22 mouse cellular contexts compared by ENCODE assay signal in the genomic region with DNA sequence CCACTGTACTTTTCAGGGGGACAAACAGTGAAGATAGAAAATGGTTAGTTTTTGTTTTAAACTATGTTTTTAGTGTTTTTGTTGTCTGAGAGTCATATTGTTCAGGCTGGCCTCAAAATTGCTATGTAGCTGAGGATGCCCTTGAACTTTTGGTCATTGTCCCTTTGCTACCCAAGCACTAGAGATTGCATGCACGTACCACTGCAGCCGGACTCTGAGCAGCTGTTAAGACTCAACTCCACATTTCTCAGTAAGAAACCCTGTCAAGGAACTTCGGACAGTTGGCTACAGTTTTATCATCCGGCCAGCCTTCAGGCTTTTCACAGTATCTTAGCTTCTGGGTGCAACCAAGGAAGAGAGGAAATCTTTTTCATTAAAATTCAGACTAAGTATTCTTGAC.
A peak's percentile ranks its signal among the peaks of the same experiment; 100 is the strongest.
DNase-seq lines count a peak whose midpoint lies in the region; ATAC-seq and TF ChIP-seq lines count a peak whose summit lies in the region.
"Had no signal": no experiment of that assay in that cellular context is flagged by ENCODE, and none has a peak within 500 bp of the region (broad histone marks: within the 10 kb centered on the region; RNA-seq: fewer than 3 reads in every experiment).

No protein-coding gene starts in this region.

- H3K4me2 ChIP-seq in lung, embryonic 15.5 days: no peak overlapping the region
- H3K4me2 ChIP-seq: embryonic facial prominence, embryonic 13.5 days; forebrain, embryonic 12.5 days had no signal

- TF ChIP-seq CTCF in lung, adult 2 months (IDR thresholded peaks at IDR 0.05; ENCODE audit: insufficient read depth, low read length): no peak

- no peak for TF ChIP-seq POLR2A in lung, adult 2 months (IDR thresholded peaks at IDR 0.05; ENCODE audit: borderline replicate concordance, extremely low read depth, low read depth, low read length)

- peak; percentile 80; the same call in 1 of the 2 replicates for ATAC-seq in lung, embryonic 15.5 days (ENCODE audit: borderline replicate concordance, extremely low read depth, low FRiP score, low TSS enrichment)
- ATAC-seq: CD4-positive, CD25-positive, alpha-beta regulatory T cell, adult 4 months; forebrain, embryonic 16.5 days had no signal

- no peaks in the 10 kb centered on the region for H3K36me3 ChIP-seq in lung, embryonic 15.5 days
- H3K36me3 ChIP-seq: embryonic facial prominence, embryonic 13.5 days; forebrain, embryonic 12.5 days; G1E; heart, embryonic 10.5 days had no signal

- peak; percentile 7 for DNase-seq in adrenal gland, adult 2 months
- no peak for DNase-seq in adrenal gland, adult 8-10 months
- peak; percentile 24 for DNase-seq in kidney, postnatal 10 days
- no peak for DNase-seq in kidney, adult 8-10 months
- no peak for DNase-seq in lung, adult 2 months
- peak; percentile 6 for DNase-seq in lung, postnatal 36 days
- no peak for DNase-seq in embryo, embryonic 11 days
- DNase-seq: adrenal gland, postnatal 14 days; B cell, adult 2 months; cerebellum, adult 11-12 months; cerebellum, adult 9-10 months; cerebellum, postnatal 25 days; gastrocnemius, postnatal 10 days; heart, adult 18-20 months; heart, postnatal 4 days had no signal

- no peaks in the 10 kb centered on the region for H3K27me3 ChIP-seq in lung, embryonic 15.5 days
- H3K27me3 ChIP-seq: embryonic facial prominence, embryonic 13.5 days; forebrain, embryonic 12.5 days had no signal

- H3K27ac ChIP-seq in lung, embryonic 15.5 days: no peak overlapping the region
- H3K27ac ChIP-seq: embryonic facial prominence, embryonic 13.5 days; forebrain, embryonic 12.5 days; heart, embryonic 10.5 days had no signal

- no peaks in the 10 kb centered on the region for H3K9me3 ChIP-seq in lung, embryonic 15.5 days
- H3K9me3 ChIP-seq: embryonic facial prominence, embryonic 13.5 days; forebrain, embryonic 12.5 days; heart, embryonic 10.5 days had no signal

- 39% methylated on average over 4 of the region's 4 CpGs for WGBS in lung, embryonic 15.5 days
- 71% methylated on average over 4 of the region's 4 CpGs for WGBS in lung, adult 2 months

- H3K4me1 ChIP-seq in lung, embryonic 15.5 days: peaks cover 7% of the 10 kb centered on the region; the same call in 1 of the 2 replicates
- peaks cover 2% of the 10 kb centered on the region for H3K4me1 ChIP-seq in lung, adult 2 months (ENCODE audit: control insufficient read depth, insufficient read depth, low read length)
- H3K4me1 ChIP-seq: embryonic facial prominence, embryonic 13.5 days; forebrain, embryonic 12.5 days; heart, embryonic 10.5 days had no signal

- H3K4me3 ChIP-seq in lung, embryonic 15.5 days: no peak overlapping the region
- no peak overlapping the region for H3K4me3 ChIP-seq in lung, adult 2 months (replicated peaks; ENCODE audit: extremely low read depth, low read depth, low read length)
- H3K4me3 ChIP-seq: embryonic facial prominence, embryonic 13.5 days; forebrain, embryonic 12.5 days; heart, embryonic 10.5 days had no signal

- no peak overlapping the region for H3K9ac ChIP-seq in lung, embryonic 15.5 days
- H3K9ac ChIP-seq: embryonic facial prominence, embryonic 13.5 days; forebrain, embryonic 12.5 days had no signal

Comparison
In these comparisons a context has a peak if more than half of its experiments do, and no peak if none do; other contexts are left out.
1. DNase-seq: peak in adrenal gland, adult 2 months (single experiment), kidney, postnatal 10 days (single experiment) and lung, postnatal 36 days (single experiment); none in adrenal gland, adult 8-10 months (single experiment), kidney, adult 8-10 months (0 of 2), lung, adult 2 months (single experiment) and embryo, embryonic 11 days (single experiment).